Mouse (Mus musculus): ENCODE measurements around the gene Rnf123. TPM values are rescaled to one million over a fixed set of nuclear protein-coding genes. Genes with fewer than 3 reads are reported as not detected.

Rnf123 gene
- polyA plus RNA-seq (2011; ENCODE audit: insufficient read length, low read depth, missing spikeins), result 26.4 and 31.4 TPM in 2 replicates

DNA sequence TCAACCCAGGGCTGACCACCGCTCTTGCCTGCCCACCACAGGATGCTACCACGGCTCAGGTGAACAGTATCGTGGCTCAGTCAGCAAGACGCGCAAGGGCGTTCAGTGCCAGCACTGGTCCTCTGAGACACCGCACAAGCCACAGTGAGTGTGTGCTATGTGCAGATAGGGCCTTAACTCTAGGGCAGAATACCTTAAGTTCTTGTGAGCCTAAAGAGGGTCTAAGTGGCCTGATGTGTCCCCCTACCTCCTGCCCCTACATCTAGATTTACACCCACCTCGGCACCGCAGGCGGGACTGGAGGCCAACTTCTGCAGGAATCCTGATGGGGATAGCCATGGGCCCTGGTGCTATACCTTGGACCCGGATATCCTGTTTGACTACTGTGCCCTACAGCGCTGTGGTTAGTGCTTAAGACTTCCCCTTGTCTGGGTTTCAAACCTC is at the start of gene Rnf123:
Rnf123 (minus strand) TSS at position 359 of the 444 bp plus-strand sequence.
- H3K4me1 ChIP-seq (ENCODE audit: control insufficient read depth, insufficient read depth, low read length), result no peaks in the 10 kb centered on the region
- H3K4me3 ChIP-seq (ENCODE audit: insufficient read depth, low read length), result no peak within 1 kb of the TSS
- H3K27ac ChIP-seq (ENCODE audit: insufficient read depth, low read length), result no peak within 1 kb of the TSS
- no peak; the same call in 1 of the 2 replicates for TF ChIP-seq POLR2A (IDR thresholded peaks at IDR 0.05; ENCODE audit: low read depth, low read length)
- no peak for TF ChIP-seq CTCF (IDR thresholded peaks at IDR 0.05; ENCODE audit: borderline replicate concordance, insufficient read depth, low read length)

DNA sequence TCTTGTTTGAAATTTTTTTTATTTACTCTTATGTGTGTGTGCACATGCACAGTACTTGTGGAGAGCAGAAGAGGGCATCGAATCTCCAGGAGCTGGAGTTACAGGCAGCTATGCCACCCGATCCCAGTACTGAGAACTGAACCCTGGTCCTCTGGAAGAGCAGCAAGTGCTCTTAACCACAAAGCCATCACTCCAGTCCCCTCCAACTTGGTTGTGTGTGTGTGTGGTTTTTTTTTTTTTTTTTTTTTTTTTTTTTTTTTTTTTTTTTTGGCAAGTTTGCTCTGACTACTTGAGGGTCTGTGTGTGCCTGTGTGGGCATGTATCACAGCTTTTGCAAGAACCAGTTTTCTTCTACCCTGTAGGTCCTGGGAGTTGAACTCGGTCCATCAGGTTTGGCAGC is 49.2 kb upstream of the Rnf123 start:
- Histone ChIP-seq H3K4me3 (ENCODE audit: insufficient read depth, low read length) (no peak overlapping the region), H3K4me1 (ENCODE audit: control insufficient read depth, insufficient read depth, low read length) (no peaks in the 10 kb centered on the region), H3K27ac (ENCODE audit: insufficient read depth, low read length) (no peak overlapping the region)
- no peak for TF ChIP-seq POLR2A (IDR thresholded peaks at IDR 0.05; ENCODE audit: low read depth, low read length)
- TF ChIP-seq CTCF (IDR thresholded peaks at IDR 0.05; ENCODE audit: borderline replicate concordance, insufficient read depth, low read length), result no peak

DNA sequence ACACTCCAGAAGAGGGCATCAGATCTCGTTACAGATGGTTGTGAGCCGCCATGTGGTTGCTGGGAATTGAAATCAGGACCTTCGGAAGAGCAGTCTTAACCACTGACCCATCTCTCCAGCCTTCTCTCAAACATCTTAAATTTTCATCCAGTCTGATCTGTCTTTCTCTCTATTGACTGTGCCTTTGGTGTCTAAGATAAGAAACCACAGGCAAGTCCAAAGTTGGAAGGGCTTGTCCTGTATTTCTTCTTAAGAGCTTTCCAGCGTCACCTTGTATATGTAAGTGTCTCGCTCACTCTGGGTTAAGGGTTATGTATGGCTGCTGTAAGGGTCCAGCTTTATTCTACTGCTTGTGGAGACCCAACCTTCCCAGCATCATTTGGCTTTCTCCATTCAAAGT is 48.4 kb upstream of the Rnf123 start:
- TF ChIP-seq POLR2A (IDR thresholded peaks at IDR 0.05; ENCODE audit: low read depth, low read length) (no peak), CTCF (IDR thresholded peaks at IDR 0.05; ENCODE audit: borderline replicate concordance, insufficient read depth, low read length) (no peak)
- Histone ChIP-seq H3K4me1 (ENCODE audit: control insufficient read depth, insufficient read depth, low read length) (no peaks in the 10 kb centered on the region), H3K27ac (ENCODE audit: insufficient read depth, low read length) (no peak overlapping the region), H3K4me3 (ENCODE audit: insufficient read depth, low read length) (no peak overlapping the region)

DNA sequence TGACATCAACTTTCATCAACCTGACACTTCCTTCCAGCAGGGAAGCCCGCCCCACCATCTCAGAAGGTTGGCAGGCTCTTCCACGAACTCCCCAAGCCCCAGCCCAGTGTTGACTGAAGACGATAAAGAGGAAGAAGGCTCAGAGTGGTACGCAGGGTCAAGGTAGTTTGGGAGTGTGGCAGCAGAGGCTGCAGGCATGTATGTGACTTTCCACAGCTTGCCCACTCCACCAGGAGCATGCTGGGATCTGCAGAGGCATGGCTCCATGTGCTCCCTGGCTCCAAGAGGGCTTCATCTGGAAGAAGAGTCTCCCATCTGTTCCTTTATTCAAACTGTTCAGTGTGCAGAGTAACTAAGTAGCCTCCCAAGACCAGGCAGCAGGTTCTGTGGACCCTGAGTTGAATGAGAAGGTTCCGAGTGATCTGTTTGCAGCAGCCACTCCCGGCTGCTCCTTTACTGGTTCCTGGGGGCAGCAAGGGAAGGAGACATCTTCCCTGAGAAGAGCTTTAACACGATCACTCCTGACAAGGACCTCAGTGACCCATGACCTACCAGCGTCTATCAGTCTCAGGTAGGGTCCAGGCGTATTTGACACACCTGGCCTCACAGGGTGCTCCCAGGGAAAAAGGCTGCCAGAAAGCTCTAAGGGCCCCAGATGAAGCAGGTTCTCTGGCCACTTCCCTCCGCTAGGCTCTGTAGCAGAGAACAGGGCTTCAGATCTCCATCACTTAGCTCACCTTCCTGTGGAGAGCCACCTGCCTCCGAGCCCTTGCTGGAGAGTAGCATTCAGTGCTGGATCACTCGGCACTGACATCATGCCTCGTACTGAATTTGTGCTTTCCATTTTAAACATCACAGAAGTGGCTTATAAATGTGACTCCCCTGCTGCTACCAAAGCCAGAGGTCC is 46.1 kb upstream of the Rnf123 start:
- Histone ChIP-seq H3K27ac (ENCODE audit: insufficient read depth, low read length) (no peak overlapping the region), H3K4me1 (ENCODE audit: control insufficient read depth, insufficient read depth, low read length) (no peaks in the 10 kb centered on the region), H3K4me3 (ENCODE audit: insufficient read depth, low read length) (no peak overlapping the region)
- TF ChIP-seq CTCF (IDR thresholded peaks at IDR 0.05; ENCODE audit: borderline replicate concordance, insufficient read depth, low read length) (no peak), POLR2A (IDR thresholded peaks at IDR 0.05; ENCODE audit: low read depth, low read length) (no peak)

DNA sequence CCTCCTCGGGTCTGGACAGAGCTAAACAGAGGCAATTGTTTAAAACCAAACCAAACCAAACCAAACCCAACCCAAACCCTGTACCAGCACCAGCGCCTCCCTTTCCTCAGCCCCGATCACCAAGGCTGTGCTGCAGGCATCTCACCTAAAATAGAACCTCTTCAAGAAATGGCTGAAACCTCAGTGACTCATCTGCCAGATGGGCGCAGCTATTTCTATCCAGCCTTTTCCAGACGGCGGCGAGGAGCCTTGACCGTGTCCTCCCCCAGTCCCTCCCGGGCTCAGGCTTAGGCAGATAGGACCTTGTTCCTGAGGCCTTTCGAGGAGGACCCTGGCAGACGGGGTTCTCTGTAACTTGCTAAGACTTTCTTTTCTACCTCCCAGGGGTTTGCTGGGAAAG is 45.1 kb upstream of the Rnf123 start:
- H3K4me3 ChIP-seq (ENCODE audit: insufficient read depth, low read length), result no peak overlapping the region
- no peaks in the 10 kb centered on the region for H3K4me1 ChIP-seq (ENCODE audit: control insufficient read depth, insufficient read depth, low read length)
- TF ChIP-seq POLR2A (IDR thresholded peaks at IDR 0.05; ENCODE audit: low read depth, low read length) (no peak), CTCF (IDR thresholded peaks at IDR 0.05; ENCODE audit: borderline replicate concordance, insufficient read depth, low read length) (no peak)
- no peak overlapping the region for H3K27ac ChIP-seq (ENCODE audit: insufficient read depth, low read length)

DNA sequence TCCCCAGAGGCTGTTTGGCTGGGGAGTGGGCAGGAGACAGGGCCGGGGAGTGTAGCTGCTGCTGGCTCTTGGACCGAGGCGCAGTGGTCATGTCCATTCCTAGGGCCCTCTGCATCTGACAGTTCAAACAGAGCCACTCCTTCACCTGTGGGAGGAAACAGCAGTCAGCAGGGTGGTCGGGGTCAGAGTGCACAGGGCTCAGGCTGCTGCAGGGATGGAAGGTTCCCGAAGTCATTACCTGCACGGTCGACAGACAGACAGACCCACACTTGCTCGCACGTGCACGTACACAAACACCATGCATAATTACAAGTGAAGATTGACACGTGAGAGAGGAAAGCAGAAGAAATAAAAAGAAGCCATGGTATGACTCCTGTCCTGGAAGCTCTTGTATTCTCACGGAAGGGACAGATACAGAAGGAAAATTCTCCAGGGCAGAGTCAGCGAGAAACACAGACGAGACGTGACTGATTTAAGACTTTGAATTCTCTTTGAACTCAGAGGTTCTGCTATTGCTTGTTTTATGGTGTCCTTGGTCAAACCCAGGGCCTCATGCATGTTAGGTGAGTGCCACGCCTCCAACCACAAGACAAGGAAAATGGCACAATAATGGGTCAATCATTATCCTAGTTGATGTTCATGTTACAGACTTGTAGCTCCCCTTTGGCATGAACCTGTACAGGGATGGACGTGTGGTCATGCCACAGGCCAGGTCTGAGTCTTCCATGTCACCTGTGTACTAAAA is 43.5 kb upstream of the Rnf123 start:
- no peaks in the 10 kb centered on the region for H3K4me1 ChIP-seq (ENCODE audit: control insufficient read depth, insufficient read depth, low read length)
- TF ChIP-seq CTCF (IDR thresholded peaks at IDR 0.05; ENCODE audit: borderline replicate concordance, insufficient read depth, low read length) (no peak), POLR2A (IDR thresholded peaks at IDR 0.05; ENCODE audit: low read depth, low read length) (no peak)
- H3K27ac ChIP-seq (ENCODE audit: insufficient read depth, low read length), result no peak overlapping the region
- no peak overlapping the region for H3K4me3 ChIP-seq (ENCODE audit: insufficient read depth, low read length)

DNA sequence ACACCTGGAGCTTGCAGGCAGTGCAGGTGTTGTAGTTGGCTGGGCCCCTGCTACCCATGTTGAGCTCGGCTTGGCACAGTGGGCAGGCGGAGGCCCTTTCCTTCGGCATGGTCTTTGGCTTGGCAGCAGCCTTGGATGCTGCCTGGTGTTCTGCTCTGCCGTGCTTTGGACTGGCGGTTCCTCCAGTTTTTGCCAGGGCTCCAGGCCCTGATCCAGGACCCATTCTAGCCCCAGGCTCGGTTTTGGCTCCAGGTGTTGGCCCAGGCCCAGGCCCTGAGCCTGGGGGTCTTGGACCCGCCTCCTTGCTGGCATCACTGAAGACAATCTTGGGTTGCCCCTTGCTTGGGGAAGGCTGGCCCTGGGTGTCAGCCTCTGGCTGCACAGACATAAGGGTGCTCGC is 42.6 kb upstream of the Rnf123 start:
- no peak overlapping the region for H3K27ac ChIP-seq (ENCODE audit: insufficient read depth, low read length)
- H3K4me3 ChIP-seq (ENCODE audit: insufficient read depth, low read length), result no peak overlapping the region
- no peak for TF ChIP-seq CTCF (IDR thresholded peaks at IDR 0.05; ENCODE audit: borderline replicate concordance, insufficient read depth, low read length)
- no peak for TF ChIP-seq POLR2A (IDR thresholded peaks at IDR 0.05; ENCODE audit: low read depth, low read length)
- H3K4me1 ChIP-seq (ENCODE audit: control insufficient read depth, insufficient read depth, low read length), result no peaks in the 10 kb centered on the region

DNA sequence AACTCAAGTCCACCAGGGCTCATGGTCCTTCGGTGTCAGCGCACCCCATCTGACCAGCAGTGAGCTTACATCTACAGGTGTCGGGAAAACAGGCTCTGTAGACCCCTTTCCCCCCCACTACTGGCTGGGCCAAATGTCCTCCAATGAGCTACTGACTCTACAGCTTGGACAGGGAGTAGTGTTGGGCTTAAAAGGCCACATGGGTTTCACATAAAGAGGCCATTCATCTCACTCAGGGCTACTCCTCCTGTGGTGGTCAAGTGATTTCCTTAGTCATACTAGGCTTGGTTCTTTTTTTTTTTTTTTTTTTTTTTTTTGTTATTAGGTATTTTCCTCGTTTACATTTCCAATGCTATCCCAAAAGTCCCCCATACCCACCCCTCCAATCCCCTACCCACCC is 40.8 kb upstream of the Rnf123 start:
- H3K27ac ChIP-seq (ENCODE audit: insufficient read depth, low read length), result no peak overlapping the region
- H3K4me1 ChIP-seq (ENCODE audit: control insufficient read depth, insufficient read depth, low read length), result peaks cover 4% of the 10 kb centered on the region
- no peak overlapping the region for H3K4me3 ChIP-seq (ENCODE audit: insufficient read depth, low read length)
- TF ChIP-seq CTCF (IDR thresholded peaks at IDR 0.05; ENCODE audit: borderline replicate concordance, insufficient read depth, low read length) (no peak), POLR2A (IDR thresholded peaks at IDR 0.05; ENCODE audit: low read depth, low read length) (no peak)

DNA sequence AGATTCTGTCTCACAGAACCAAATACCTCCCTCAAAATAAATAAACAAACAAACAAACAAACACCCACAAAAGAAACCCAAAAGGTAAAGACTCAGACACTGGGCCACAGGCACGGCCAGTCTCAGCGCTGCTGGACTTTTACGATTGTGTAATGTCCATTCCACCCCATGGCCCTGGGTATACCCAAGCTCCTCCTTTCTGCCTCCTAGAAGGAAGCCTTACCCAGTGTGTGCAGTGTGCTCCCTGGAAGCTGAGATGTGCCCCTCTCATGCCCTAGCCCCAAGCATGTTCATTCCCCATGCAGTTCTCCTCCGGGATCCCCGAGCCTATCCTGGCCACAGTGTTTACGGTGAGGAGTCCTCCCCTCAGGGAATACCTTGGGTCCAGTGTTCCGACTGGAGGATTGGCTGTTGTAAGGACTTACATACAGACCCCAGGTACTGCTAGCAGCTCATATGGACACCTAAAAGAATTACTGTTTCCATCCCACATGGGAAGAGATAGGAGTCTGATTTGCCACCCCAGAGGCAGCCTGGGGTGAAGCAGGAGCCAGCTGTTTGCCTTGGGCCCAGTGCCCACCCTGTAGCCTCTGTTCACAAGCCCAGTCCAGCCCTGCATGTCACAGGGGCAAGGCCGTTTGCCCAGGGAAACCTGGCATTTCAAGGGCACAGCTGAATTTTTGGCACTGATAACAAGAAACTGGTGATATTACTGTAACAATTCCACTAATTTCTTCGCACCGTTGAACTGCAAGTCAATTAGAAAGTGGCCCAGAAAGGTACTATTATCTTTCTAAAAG is 38.2 kb upstream of the Rnf123 start:
- Histone ChIP-seq H3K27ac (ENCODE audit: insufficient read depth, low read length) (no peak overlapping the region), H3K4me3 (ENCODE audit: insufficient read depth, low read length) (no peak overlapping the region), H3K4me1 (ENCODE audit: control insufficient read depth, insufficient read depth, low read length) (peaks cover 4% of the 10 kb centered on the region)
- TF ChIP-seq CTCF (IDR thresholded peaks at IDR 0.05; ENCODE audit: borderline replicate concordance, insufficient read depth, low read length) (no peak), POLR2A (IDR thresholded peaks at IDR 0.05; ENCODE audit: low read depth, low read length) (no peak)

All from embryonic fibroblast, embryonic 13.5 days (primary cell).